Mouse (Mus musculus) forebrain, embryonic 16.5 days (tissue): ENCODE results near the gene Col23a1. TPM values are rescaled to one million over a fixed set of nuclear protein-coding genes. Genes with fewer than 3 reads are reported as not detected.

Experiments used
- ATAC-seq: fragments of 200-750 bp; cut with Nextera tagmentation; 2 replicates; pipeline ENCODE4 v1.8.0; 2017; ENCODE audit warnings: mild to moderate bottlenecking, moderate library complexity
- H3K27ac ChIP-seq: fragments of 300-500 bp; sonication (generic); 2 replicates; pipeline ENCODE4 v1.5.1; 2014; ENCODE audit warnings: low read length, control low read depth
- H3K27me3 ChIP-seq: fragments of 300-500 bp; sonication (generic); replicated peaks from 2 replicates; pipeline ENCODE4 v1.6.1; 2014; ENCODE audit warnings: low read length; ENCODE audit not compliant: control insufficient read depth, insufficient read depth
- H3K36me3 ChIP-seq: fragments of 300-500 bp; sonication (generic); 2 replicates; pipeline ENCODE4 v1.6.1; 2014; ENCODE audit not compliant: control insufficient read depth, insufficient read depth
- H3K4me1 ChIP-seq: fragments of 300-500 bp; sonication (generic); replicated peaks from 2 replicates; pipeline ENCODE4 v1.6.1; 2014; ENCODE audit warnings: low read length; ENCODE audit not compliant: control insufficient read depth, insufficient read depth
- H3K4me2 ChIP-seq: fragments of 300-500 bp; sonication (generic); 2 replicates; pipeline ENCODE4 v1.6.1; 2014; ENCODE audit warnings: mild to moderate bottlenecking, low read length, control low read depth
- H3K4me3 ChIP-seq: fragments of 300-500 bp; sonication (generic); replicated peaks from 2 replicates; pipeline ENCODE4 v1.5.1; 2014; ENCODE audit warnings: mild to moderate bottlenecking, low read length, control low read depth
- H3K9ac ChIP-seq: fragments of 300-500 bp; sonication (generic); replicated peaks from 2 replicates; pipeline ENCODE4 v1.6.1; 2014; ENCODE audit warnings: low read depth, low read length, control low read depth
- H3K9me3 ChIP-seq: fragments of 300-500 bp; sonication (generic); 2 replicates; pipeline ENCODE4 v1.6.1; 2016; ENCODE audit warnings: low read length; ENCODE audit not compliant: control insufficient read depth
- WGBS: fragments of 180-500 bp; shearing (Covaris S2); extraction: QIAGEN DNeasy Blood & Tissue Kit; methylation state at CpG from one replicate; pipeline ENCODE4 v1.1.7; 2014; 5-methylcytosine and 5-hydroxymethylcytosine counted together
- polyA plus RNA-seq: library from polyadenylated mRNA; unstranded; fragments of >200 nt; fragmentation: Nextera tagmentation; extraction: Ambion mirVana; gene quantifications from 2 replicates; pipeline ENCODE4 v1.2.1, GENCODE M21; 2015

Gene Col23a1
- 3.0 and 3.3 TPM in 2 replicates for polyA plus RNA-seq

DNA sequence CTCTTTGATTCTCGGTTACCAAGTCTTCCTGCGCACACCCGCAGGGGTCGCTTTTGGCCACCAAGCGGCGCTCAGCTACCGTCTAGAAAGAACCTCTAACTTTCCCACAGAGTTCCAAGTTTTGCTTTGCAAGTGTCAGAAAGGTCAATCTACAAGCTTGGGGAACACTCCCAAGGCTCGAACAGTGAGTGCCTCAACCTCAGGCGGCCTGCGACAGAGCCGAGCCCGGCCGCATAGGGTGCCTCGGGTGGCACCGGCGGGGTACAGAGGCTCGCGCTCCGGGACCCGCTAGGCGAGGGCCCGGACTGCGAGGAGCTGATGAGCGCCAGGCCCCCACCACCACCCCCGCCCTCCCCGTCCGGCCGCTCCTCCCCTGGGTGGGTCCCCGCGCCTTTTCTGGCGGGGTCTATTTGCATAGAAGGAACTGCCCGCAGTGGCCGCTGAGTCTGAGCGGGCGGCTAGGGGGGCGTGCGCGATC, at the start of gene Col23a1:
Col23a1 (plus strand) TSS at position 357 of the 478 bp plus-strand sequence.
- ATAC-seq, result peak; percentile 82
- Histone ChIP-seq H3K4me3 (peak within 1 kb of the TSS; percentile 49), H3K9me3 (no peaks in the 10 kb centered on the region), H3K4me1 (peaks cover 4% of the 10 kb centered on the region; the same call in 1 of the 2 replicates), H3K27me3 (no peaks in the 10 kb centered on the region), H3K27ac (no peak within 1 kb of the TSS), H3K4me2 (peak within 1 kb of the TSS; percentile 84), H3K9ac (peak within 1 kb of the TSS; percentile 53), H3K36me3 (no peaks in the 10 kb centered on the region)
- under 1% methylated on average over 32 of the region's 38 CpGs for WGBS

DNA sequence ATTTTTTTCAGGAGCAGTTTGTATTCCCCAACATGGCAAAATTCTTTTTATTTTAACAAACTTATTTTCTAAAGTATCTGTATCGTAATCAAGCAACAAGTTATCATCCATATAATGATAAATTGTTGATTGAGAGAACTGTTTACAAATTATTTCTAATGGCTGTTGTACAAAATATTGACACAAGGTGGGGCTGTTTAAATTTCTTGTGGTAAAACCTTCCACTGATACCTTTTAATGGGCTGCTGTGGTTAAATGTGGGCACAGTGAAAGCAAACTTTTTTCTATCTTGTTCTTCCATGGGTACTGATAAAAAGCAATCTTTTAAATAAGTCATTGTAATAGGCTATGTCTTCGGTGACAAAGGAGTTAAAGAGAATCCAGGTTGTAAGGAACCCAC, 46.8 kb upstream of the Col23a1 start:
- H3K27me3 ChIP-seq, result no peaks in the 10 kb centered on the region
- no peak overlapping the region for H3K4me2 ChIP-seq
- no peaks in the 10 kb centered on the region for H3K4me1 ChIP-seq
- no peak overlapping the region for H3K4me3 ChIP-seq
- H3K9me3 ChIP-seq, result no peaks in the 10 kb centered on the region
- 86% methylated on average over 2 of the region's 2 CpGs for WGBS
- no peak overlapping the region for H3K9ac ChIP-seq
- no peaks in the 10 kb centered on the region for H3K36me3 ChIP-seq
- no peak for ATAC-seq
- H3K27ac ChIP-seq, result no peak overlapping the region

DNA sequence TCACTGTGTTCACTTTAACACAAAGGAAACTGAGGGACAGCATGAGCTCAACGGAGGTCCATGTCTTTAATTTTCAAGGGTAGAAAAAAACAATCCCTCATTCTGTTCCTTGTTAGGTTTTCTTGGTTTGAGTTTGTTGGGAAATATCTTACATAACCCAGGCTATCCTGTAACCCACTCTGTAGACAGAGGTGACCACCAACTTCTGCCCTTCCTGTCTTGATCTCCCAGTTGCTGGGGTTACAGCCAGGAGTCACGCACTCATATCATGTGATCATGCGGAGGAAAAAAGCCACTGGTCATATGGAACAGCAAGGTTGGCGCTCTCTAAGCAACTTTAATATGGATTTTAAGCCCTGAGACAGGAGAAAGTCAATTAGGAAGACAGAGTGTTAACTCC, 32.7 kb upstream of the Col23a1 start:
- H3K9ac ChIP-seq, result no peak overlapping the region
- H3K36me3 ChIP-seq, result no peaks in the 10 kb centered on the region
- no peaks in the 10 kb centered on the region for H3K9me3 ChIP-seq
- 89% methylated on average over 4 of the region's 4 CpGs for WGBS
- no peaks in the 10 kb centered on the region; the same call in 1 of the 2 replicates for H3K27me3 ChIP-seq
- H3K4me3 ChIP-seq, result no peak overlapping the region
- H3K27ac ChIP-seq, result no peak overlapping the region
- H3K4me1 ChIP-seq, result no peaks in the 10 kb centered on the region
- H3K4me2 ChIP-seq, result no peak overlapping the region
- ATAC-seq, result no peak

DNA sequence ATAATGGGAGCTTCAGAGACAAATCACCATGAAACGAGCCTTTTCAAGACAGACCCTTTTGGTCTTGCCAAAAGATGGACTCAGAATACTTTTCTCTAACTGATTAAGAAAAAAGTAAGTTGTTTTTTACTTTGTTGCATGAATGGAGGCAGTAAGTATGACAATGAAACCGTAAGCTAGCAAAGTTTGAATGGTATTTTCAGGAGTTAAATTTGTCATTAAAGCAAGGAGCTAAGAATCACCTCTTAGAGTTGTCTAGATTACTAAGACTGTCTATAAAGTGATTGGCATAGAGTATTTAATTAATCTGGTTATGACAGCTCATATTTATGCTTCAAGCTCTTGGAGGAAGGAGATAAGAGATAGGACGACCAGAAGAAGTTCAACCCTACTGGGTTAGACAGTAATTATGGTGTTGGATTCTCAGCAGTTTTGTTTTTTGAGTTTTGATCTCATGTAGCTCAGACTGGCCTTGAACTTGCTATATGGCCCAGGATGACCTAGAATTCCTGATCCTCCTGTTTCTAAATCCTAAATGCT, 28.0 kb upstream of the Col23a1 start, which contains the start of gene Clk4:
Clk4 (plus strand) TSS at position 51 of the 540 bp plus-strand sequence.
- peak within 1 kb of the TSS; percentile 68 for H3K4me2 ChIP-seq
- no peak for ATAC-seq
- H3K36me3 ChIP-seq, result no peaks in the 10 kb centered on the region
- H3K4me3 ChIP-seq, result peak within 1 kb of the TSS; percentile 86
- peak within 1 kb of the TSS; percentile 58 for H3K27ac ChIP-seq
- peak within 1 kb of the TSS; percentile 66 for H3K9ac ChIP-seq
- H3K9me3 ChIP-seq, result no peaks in the 10 kb centered on the region
- WGBS, result 69% methylated on average over 3 of the region's 3 CpGs
- no peaks in the 10 kb centered on the region; the same call in 1 of the 2 replicates for H3K27me3 ChIP-seq
- peaks cover 25% of the 10 kb centered on the region for H3K4me1 ChIP-seq

DNA sequence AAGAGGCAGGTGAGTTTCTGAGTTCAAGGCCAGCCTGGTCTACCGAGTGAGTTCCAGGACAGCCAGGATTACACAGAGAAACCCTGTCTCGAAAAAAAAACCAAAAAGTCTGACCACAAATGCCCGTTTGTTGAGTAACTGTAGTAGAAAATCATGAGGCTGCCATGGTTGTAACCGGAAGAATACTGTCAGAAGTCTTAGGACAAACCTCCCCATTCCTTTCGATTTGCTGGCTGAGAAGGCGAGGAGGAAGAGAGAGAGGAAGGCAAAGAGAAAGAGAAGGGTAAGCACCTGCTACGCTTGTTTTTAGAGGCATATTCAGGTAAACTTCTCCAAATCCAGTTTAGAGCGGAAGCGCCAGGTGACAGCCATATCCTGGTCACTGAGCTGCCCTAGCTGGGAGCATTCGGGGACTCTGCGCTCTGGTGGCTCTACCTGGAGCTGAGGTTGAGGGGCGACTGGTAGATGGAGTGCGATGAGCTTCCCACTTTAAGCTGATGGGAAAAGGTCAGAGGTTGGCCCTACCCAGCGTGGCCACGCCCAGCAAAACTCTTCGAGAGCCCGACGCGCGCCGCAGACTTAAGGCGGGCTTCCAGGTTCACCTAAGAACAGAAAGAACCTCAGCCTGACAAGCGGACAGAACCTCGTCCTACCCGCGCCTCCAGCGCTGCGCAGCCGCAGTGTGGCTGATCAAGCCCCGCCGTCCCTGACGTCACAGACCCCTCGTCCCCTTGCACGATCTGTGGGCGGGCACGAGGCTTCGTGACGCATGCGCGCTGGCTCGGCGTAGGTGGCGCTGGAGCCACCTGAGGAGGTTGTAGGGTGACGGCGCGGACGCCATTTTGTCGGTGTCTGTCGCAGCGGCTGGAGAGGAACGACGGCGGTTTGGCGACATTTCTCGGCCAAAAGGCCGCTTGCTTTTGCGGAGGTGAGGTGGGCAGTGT, 27.1 kb upstream of the Col23a1 start, which contains the start of gene BC049762:
BC049762 (minus strand) TSS at position 705 of the 944 bp plus-strand sequence.
- peaks cover 25% of the 10 kb centered on the region for H3K4me1 ChIP-seq
- peak; percentile 99 for ATAC-seq
- H3K4me3 ChIP-seq, result peak within 1 kb of the TSS; percentile 86
- peak within 1 kb of the TSS; percentile 92 for H3K9ac ChIP-seq
- H3K27me3 ChIP-seq, result no peaks in the 10 kb centered on the region; the same call in 1 of the 2 replicates
- peak within 1 kb of the TSS; percentile 75 for H3K4me2 ChIP-seq
- peak within 1 kb of the TSS; percentile 90 for H3K27ac ChIP-seq
- 10% methylated on average over 57 of the region's 57 CpGs for WGBS
- no peaks in the 10 kb centered on the region for H3K36me3 ChIP-seq
- no peaks in the 10 kb centered on the region for H3K9me3 ChIP-seq

DNA sequence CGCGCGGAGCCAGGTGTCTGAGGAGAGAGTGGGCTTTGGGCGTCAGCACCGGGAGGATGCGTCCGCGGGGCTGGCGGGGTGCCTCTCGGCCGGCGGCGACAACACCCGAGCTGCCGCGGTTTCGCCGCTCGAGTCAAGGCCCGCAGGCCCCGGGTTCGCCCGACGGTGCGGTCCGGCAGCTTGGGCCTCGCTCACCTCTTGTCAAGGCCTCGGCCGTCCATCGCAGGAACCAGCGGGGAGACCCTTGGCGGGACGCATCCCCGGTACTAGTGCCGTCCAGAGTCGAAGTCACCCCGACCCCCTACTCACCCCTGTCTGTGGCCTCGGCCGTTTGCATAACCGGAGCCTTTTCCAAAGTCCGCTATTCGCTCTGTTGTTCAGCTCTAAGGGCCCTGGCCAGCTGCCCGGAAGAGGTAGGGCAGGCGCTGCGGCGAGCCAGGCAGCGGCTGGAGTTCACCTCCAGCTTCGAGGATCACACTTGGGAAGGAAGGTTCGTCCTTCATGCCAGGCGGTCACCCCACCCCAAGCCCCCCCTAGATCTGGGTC, 26.4 kb upstream of the Col23a1 start:
- Histone ChIP-seq H3K4me2 (peak overlapping the region; percentile 75), H3K27me3 (no peaks in the 10 kb centered on the region; the same call in 1 of the 2 replicates), H3K9ac (peak overlapping the region; percentile 92), H3K4me3 (peak overlapping the region; percentile 86), H3K27ac (peak overlapping the region; percentile 90), H3K4me1 (peaks cover 25% of the 10 kb centered on the region), H3K9me3 (no peaks in the 10 kb centered on the region), H3K36me3 (no peaks in the 10 kb centered on the region)
- peak; percentile 61 for ATAC-seq
- WGBS, result under 1% methylated on average over 50 of the region's 50 CpGs

DNA sequence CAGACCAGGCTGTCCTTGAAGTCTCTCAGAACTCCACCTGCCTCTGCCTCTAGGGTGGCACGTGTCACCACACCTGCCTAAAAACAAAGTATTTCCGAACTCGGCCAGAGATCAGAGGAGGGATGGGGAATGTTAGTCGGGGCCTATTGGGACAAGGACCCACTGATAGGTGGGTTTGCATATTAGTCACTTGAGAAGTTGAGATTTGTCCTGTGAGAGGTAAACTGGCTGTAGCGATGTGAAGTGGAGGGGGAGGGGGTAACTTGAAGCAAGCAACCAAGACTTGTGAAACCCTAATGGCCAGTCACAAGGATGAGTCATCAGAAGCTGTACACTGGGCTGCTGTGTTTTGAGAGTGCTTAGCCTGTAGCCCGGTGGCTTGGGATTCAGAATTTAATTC, 25.4 kb upstream of the Col23a1 start:
- Histone ChIP-seq H3K4me1 (peaks cover 25% of the 10 kb centered on the region), H3K27me3 (no peaks in the 10 kb centered on the region), H3K36me3 (no peaks in the 10 kb centered on the region), H3K27ac (no peak overlapping the region), H3K4me3 (peak overlapping the region; percentile 86), H3K4me2 (peak overlapping the region; percentile 75), H3K9me3 (no peaks in the 10 kb centered on the region), H3K9ac (peak overlapping the region; percentile 32; the same call in 1 of the 2 replicates)
- ATAC-seq, result no peak
- WGBS, result 14% methylated on average over 6 of the region's 6 CpGs

DNA sequence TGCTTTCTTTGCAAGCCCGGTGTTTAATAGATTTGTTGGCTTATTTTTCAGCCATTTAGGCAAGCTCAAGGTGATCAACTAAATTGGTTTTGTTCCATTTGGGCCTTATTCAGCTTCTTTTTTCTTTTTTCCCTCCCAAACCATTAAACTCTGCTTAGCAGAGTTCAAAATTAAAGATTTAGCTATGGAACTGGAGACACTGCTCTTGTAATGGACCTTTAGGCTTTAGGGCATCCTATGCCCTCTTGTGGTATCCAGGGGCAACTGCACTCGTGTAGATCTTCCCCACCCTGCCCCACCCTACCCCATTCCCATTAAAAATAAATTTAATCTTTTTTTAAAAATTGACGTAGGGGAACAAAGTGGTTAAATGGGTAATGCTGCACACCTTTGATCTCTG, 24.4 kb upstream of the Col23a1 start:
- H3K9me3 ChIP-seq, result no peaks in the 10 kb centered on the region
- H3K27me3 ChIP-seq, result no peaks in the 10 kb centered on the region
- WGBS, result 47% methylated on average over 3 of the region's 3 CpGs
- peak overlapping the region; percentile 75 for H3K4me2 ChIP-seq
- peaks cover 25% of the 10 kb centered on the region for H3K4me1 ChIP-seq
- H3K36me3 ChIP-seq, result no peaks in the 10 kb centered on the region
- H3K9ac ChIP-seq, result no peak overlapping the region
- H3K27ac ChIP-seq, result no peak overlapping the region
- H3K4me3 ChIP-seq, result no peak overlapping the region
- ATAC-seq, result no peak

DNA sequence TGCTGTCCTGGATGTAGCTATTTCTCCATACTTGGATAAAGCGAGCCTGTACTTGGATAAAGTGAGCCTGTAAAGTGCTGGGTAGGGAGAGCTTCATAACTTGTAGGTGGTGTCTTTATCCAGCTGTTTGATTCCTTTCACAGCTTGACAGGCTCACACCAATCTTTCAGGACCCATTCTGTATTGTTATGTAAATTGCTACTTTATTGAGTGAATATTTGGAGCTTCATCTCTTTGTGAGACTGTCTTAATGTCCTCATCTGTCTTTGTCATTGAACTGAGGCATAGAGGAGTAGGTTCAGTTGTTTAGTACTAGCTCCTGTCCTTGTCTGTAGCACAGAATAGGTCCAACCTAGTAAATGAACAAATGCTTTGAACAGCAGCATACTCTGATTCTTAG, 15.3 kb upstream of the Col23a1 start:
- no peaks in the 10 kb centered on the region for H3K27me3 ChIP-seq
- H3K4me2 ChIP-seq, result no peak overlapping the region
- ATAC-seq, result no peak
- no peak overlapping the region for H3K27ac ChIP-seq
- no peak overlapping the region for H3K4me3 ChIP-seq
- H3K36me3 ChIP-seq, result peaks cover 37% of the 10 kb centered on the region
- no peak overlapping the region for H3K9ac ChIP-seq
- H3K4me1 ChIP-seq, result no peaks in the 10 kb centered on the region
- WGBS, result 74% methylated on average over 1 of the region's 1 CpGs
- no peaks in the 10 kb centered on the region for H3K9me3 ChIP-seq
